Mouse (Mus musculus) hindbrain, embryonic 11.5 days (tissue): ENCODE measurements around the gene Adgrf3. TPM values are rescaled to one million over a fixed set of nuclear protein-coding genes. Genes with fewer than 3 reads are reported as not detected.
A peak's percentile ranks its signal among the peaks of the same experiment; 100 is the strongest.

Experiments
- ATAC-seq: fragments of 200-750 bp; cut with Nextera tagmentation; 2 replicates; pipeline ENCODE4 v1.8.0; 2017; ENCODE audit warnings: mild to moderate bottlenecking, moderate TSS enrichment, moderate library complexity; ENCODE audit not compliant: low FRiP score
- DNase-seq: peaks from one replicate; pipeline ENCODE4 v3.0.0-alpha.2; 2015; ENCODE audit warnings: low spot score
- H3K27ac ChIP-seq: fragments of 300-500 bp; sonication (generic); 2 replicates; pipeline ENCODE4 v1.5.1; 2014; ENCODE audit warnings: mild to moderate bottlenecking, low read depth, low read length
- H3K27me3 ChIP-seq: fragments of 300-500 bp; sonication (generic); 2 replicates; pipeline ENCODE4 v1.6.1; 2014; ENCODE audit warnings: mild to moderate bottlenecking, low read length, moderate library complexity, mixed read lengths; ENCODE audit not compliant: control insufficient read depth, insufficient read depth
- H3K36me3 ChIP-seq: fragments of 300-500 bp; sonication (generic); 2 replicates; pipeline ENCODE4 v1.6.1; 2014; ENCODE audit warnings: mild to moderate bottlenecking, low read length, moderate library complexity, mixed read lengths; ENCODE audit not compliant: control insufficient read depth, insufficient read depth
- H3K4me1 ChIP-seq: fragments of 300-500 bp; sonication (generic); replicated peaks from 2 replicates; pipeline ENCODE4 v1.6.1; 2014; ENCODE audit warnings: low read length, mixed read lengths; ENCODE audit not compliant: control insufficient read depth, insufficient read depth
- H3K4me2 ChIP-seq: fragments of 300-500 bp; sonication (generic); replicated peaks from 2 replicates; pipeline ENCODE4 v1.6.1; 2014; ENCODE audit warnings: mild to moderate bottlenecking, low read depth, low read length
- H3K4me3 ChIP-seq: fragments of 300-500 bp; sonication (generic); 2 replicates; pipeline ENCODE4 v1.5.1; 2014; ENCODE audit warnings: low read depth, low read length
- H3K9ac ChIP-seq: fragments of 300-500 bp; sonication (generic); 2 replicates; pipeline ENCODE4 v1.6.1; 2014; ENCODE audit warnings: low read depth, low read length
- H3K9me3 ChIP-seq: fragments of 300-500 bp; sonication (generic); 2 replicates; pipeline ENCODE4 v1.6.1; 2016; ENCODE audit warnings: low read length; ENCODE audit not compliant: control insufficient read depth
- WGBS: fragments of 180-500 bp; shearing (Covaris S2); extraction: QIAGEN DNeasy Blood & Tissue Kit; methylation state at CpG from one replicate; pipeline ENCODE4 v1.1.7; 2014; 5-methylcytosine and 5-hydroxymethylcytosine counted together
- polyA plus RNA-seq: library from polyadenylated mRNA; unstranded; fragments of >200 nt; fragmentation: Nextera tagmentation; extraction: Ambion mirVana; gene quantifications from 2 replicates; pipeline ENCODE4 v1.2.1, GENCODE M21; 2014

Adgrf3 gene
- polyA plus RNA-seq, 1 experiment from 2014 or later, result not detected

DNA sequence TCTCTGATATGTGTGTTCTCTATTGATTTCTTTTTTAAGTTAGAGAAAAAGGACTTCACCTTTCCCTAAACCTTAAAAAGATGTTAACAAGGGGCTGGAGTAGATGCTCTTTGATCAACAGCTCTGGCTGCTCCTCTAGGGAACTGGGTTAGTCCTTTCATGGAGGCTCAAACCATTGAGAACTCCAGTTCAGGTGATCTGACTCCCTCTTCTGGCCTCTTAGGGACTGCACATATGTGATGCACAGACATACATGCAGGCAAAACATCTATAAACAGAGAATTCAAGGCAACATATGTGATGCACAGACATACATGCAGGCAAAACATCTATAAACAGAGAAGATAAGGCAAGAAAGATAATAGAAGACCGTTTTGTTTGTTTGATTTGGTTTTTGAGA, 13.1 kb downstream of the Adgrf3 start:
- Histone ChIP-seq H3K9me3 (no peaks in the 10 kb centered on the region), H3K27ac (no peak overlapping the region), H3K27me3 (no peaks in the 10 kb centered on the region), H3K4me2 (no peak overlapping the region), H3K4me3 (no peak overlapping the region), H3K4me1 (no peaks in the 10 kb centered on the region), H3K36me3 (no peaks in the 10 kb centered on the region), H3K9ac (no peak overlapping the region)
- DNase-seq (no peak), ATAC-seq (no peak)
- WGBS, result 76% methylated on average over 1 of the region's 1 CpGs

- DNase-seq, result no peak
- H3K4me2 ChIP-seq, result no peak overlapping the region
- H3K9me3 ChIP-seq, result no peaks in the 10 kb centered on the region
- 0 out of 2 replicates have a peak, but pooled peaks cover 5% of the 10 kb centered on the region for H3K36me3 ChIP-seq
- H3K9ac ChIP-seq, result no peak overlapping the region
- WGBS, result 93% methylated on average over 12 of the region's 12 CpGs
- no peaks in the 10 kb centered on the region for H3K27me3 ChIP-seq
- no peaks in the 10 kb centered on the region for H3K4me1 ChIP-seq
- no peak overlapping the region for H3K27ac ChIP-seq
- no peak for ATAC-seq
- no peak overlapping the region for H3K4me3 ChIP-seq
Measured at GRCm38 (mm10) chr5:30187687-30188485, 17.6 kb downstream of the Adgrf3 start.

- Histone ChIP-seq H3K9me3 (no peaks in the 10 kb centered on the region), H3K27ac (no peak overlapping the region), H3K4me3 (no peak overlapping the region), H3K36me3 (no peaks in the 10 kb centered on the region), H3K4me2 (no peak overlapping the region), H3K27me3 (no peaks in the 10 kb centered on the region), H3K4me1 (no peaks in the 10 kb centered on the region), H3K9ac (no peak overlapping the region)
- WGBS, result 61% methylated on average over 4 of the region's 4 CpGs
- no peak for DNase-seq
- no peak for ATAC-seq
Measured at GRCm38 (mm10) chr5:30175811-30176210, 29.7 kb downstream of the Adgrf3 start.

DNA sequence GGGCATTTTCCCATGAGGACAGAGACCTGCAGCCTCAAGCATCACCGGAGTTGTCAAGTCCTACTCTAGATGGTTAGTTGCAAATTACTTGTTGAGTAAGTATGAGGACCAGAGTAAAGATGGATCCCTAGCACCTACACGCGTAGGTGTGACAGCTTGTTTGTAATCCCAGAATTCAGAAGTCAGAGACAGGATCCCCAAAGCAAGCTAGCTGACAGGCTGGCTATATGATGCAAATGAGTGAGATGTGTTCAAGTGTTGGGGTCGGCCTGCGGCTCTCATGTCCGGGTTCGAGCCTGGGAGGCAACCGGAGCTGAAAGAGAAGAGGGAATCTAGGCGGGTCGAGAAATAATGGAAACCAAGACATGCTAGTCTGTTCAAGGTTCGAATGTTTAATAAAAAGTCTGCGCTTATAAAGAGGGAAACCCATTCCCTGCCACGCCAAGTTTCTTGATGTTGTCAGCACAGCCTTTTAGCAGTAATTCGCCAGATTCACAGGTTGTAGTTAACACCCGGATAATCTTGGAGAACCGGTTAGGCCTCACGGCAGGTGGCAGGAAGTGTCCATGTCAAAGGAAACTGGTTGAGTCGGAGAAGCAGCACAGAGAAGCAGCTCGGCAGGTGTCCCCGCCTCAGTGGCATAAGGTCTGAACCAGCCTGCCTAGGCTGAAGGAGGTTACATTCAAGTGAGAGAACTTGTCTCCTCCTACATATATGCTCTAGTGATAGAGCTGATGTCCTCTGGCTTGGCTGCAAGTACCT, 32.4 kb downstream of the Adgrf3 start:
- Histone ChIP-seq H3K36me3 (no peaks in the 10 kb centered on the region), H3K4me3 (no peak overlapping the region), H3K27me3 (no peaks in the 10 kb centered on the region), H3K9ac (no peak overlapping the region), H3K4me2 (no peak overlapping the region), H3K4me1 (no peaks in the 10 kb centered on the region), H3K27ac (no peak overlapping the region), H3K9me3 (no peaks in the 10 kb centered on the region)
- no peak for DNase-seq
- ATAC-seq, result no peak
- 47% methylated on average over 20 of the region's 20 CpGs for WGBS

GRCm38 (mm10) chr5:30172115-30172514, 33.4 kb downstream of the Adgrf3 start:
- no peaks in the 10 kb centered on the region for H3K27me3 ChIP-seq
- no peak for ATAC-seq
- no peaks in the 10 kb centered on the region for H3K36me3 ChIP-seq
- peak; percentile 43 for DNase-seq
- H3K4me2 ChIP-seq, result no peak overlapping the region
- H3K27ac ChIP-seq, result no peak overlapping the region
- H3K4me3 ChIP-seq, result no peak overlapping the region
- H3K4me1 ChIP-seq, result no peaks in the 10 kb centered on the region
- H3K9me3 ChIP-seq, result no peaks in the 10 kb centered on the region
- H3K9ac ChIP-seq, result no peak overlapping the region

DNA sequence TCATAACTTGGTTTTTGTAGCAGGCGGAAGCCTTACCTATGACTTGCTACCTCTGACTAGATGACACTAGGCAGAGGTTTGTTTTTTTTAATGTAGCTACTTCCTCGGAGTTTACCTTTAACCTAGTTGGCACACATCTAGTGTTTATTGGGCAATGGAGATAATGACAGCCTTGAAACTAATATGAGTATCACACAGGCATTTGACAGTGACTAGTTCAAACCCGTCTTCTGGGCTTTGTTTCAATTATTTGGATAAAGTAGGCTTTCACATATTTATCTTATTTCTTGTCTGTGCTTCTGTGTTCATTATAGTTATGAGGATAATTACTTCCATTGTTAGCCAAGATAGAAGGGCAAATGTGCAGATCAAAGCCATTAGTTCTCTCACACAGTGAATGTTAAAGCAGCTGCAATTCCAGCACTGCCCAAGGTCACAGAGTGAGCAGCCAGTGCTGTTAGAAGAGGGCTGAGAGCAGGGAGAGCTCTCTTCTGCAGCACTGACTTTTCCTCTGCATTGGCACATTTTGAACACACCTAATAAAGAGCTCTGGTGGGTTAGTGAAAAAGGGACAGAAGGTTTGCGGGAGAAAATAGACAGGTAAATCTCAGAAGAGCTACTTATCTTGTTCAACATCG, 35.1 kb downstream of the Adgrf3 start:
- H3K9ac ChIP-seq, result no peak overlapping the region
- no peak overlapping the region for H3K4me3 ChIP-seq
- no peaks in the 10 kb centered on the region for H3K36me3 ChIP-seq
- DNase-seq, result no peak
- no peaks in the 10 kb centered on the region for H3K4me1 ChIP-seq
- no peak for ATAC-seq
- H3K27ac ChIP-seq, result no peak overlapping the region
- 93% methylated on average over 5 of the region's 5 CpGs for WGBS
- H3K9me3 ChIP-seq, result no peaks in the 10 kb centered on the region
- no peak overlapping the region for H3K4me2 ChIP-seq
- H3K27me3 ChIP-seq, result no peaks in the 10 kb centered on the region

DNA sequence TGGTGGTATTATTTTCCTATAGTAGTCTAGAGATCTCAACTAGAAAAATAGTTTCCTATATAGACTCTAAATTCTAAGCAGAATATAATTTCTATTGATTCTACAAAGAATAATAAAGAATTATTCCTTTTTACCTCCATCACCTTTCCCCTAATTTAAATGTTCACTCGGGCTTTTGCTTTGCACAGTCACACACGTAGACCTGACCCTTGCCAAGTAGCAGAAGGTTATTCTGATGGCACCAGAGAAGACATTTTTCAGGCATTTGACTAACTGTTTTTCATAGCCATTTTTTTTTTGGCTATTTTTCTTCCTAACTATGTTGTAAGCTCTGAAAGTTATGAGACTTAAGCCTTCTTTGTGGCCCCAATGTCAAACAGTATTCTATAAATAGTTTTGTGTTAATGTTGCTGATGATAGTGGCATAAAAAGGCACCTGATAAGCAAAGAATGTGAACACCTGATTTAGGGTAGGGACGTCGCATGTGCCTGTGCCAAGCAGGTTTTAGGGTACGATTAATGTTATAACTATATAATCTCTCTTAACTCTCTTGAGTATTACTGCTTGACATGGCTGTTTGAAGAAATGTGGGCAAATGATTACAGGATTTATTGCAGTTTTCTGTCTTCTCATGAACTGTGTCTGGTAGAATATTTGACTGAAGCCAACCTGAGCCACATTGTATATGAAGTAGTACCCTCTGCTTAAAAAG, 40.1 kb downstream of the Adgrf3 start:
- WGBS, result 92% methylated on average over 5 of the region's 5 CpGs
- DNase-seq (no peak), ATAC-seq (no peak)
- no peak overlapping the region for H3K9ac ChIP-seq
- no peaks in the 10 kb centered on the region for H3K4me1 ChIP-seq
- no peak overlapping the region for H3K27ac ChIP-seq
- H3K9me3 ChIP-seq, result no peaks in the 10 kb centered on the region
- no peak overlapping the region for H3K4me2 ChIP-seq
- H3K36me3 ChIP-seq, result no peaks in the 10 kb centered on the region
- no peaks in the 10 kb centered on the region for H3K27me3 ChIP-seq
- H3K4me3 ChIP-seq, result no peak overlapping the region

DNA sequence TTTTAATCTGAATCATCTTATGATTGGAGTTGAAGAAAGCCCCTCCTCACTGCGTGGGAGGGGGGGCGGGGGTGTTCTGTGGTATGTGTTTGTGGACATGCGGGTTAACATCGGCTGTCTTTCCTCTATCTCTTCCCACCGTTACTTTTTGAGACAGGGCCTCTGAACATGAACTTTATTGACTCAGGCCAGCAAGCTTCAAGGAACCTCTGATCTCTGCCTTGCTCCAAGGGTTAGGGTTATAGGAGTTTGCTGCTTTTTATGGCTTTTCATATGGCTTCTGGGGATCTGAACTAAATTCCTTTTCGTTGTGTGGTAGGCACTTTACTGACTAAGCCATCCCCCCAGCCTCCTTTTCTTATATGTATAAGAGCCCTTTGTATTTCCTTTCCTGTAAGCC, 43.2 kb downstream of the Adgrf3 start:
- no peaks in the 10 kb centered on the region for H3K4me1 ChIP-seq
- H3K4me3 ChIP-seq, result no peak overlapping the region
- no peaks in the 10 kb centered on the region for H3K9me3 ChIP-seq
- H3K27ac ChIP-seq, result no peak overlapping the region
- no peaks in the 10 kb centered on the region for H3K27me3 ChIP-seq
- no peak for DNase-seq
- 82% methylated on average over 6 of the region's 6 CpGs for WGBS
- no peaks in the 10 kb centered on the region for H3K36me3 ChIP-seq
- H3K4me2 ChIP-seq, result no peak overlapping the region
- no peak overlapping the region for H3K9ac ChIP-seq
- ATAC-seq, result no peak
